Mouse (Mus musculus): ENCODE data around the gene Ddo. TPM values are rescaled to one million over a fixed set of nuclear protein-coding genes. Genes with fewer than 3 reads are reported as not detected.

Gene Ddo
- polyA plus RNA-seq, 1 experiment from 2014 or later: 4.8 TPM

- CTCF ChIA-PET: no interaction called here
Observed at GRCm38 (mm10) chr10:40713018-40713608, 83.3 kb downstream of the Ddo start.

GRCm38 (mm10) chr10:40713829-40714228 lies 84.0 kb downstream of the Ddo start:
- ATAC-seq (no peak), DNase-seq (ENCODE audit: low read depth, low spot score) (no peak)
- no peak for TF ChIP-seq CTCF (IDR thresholded peaks at IDR 0.05)
- ChIA-PET CTCF (no interaction called here), POLR2A (no interaction called here)
- H3K27me3 ChIP-seq: no peaks in the 10 kb centered on the region
- in situ Hi-C loops (cut with MboI; ENCODE audit: low pct_unique_long_range_greater_than_20kb): no loop called here

More at GRCm38 (mm10) chr10:40713018-40713608, 83.3 kb downstream of the Ddo start:
- in situ Hi-C loops (cut with MboI; ENCODE audit: low pct_unique_long_range_greater_than_20kb): no loop called here
- no peak for TF ChIP-seq CTCF (IDR thresholded peaks at IDR 0.05)
- POLR2A ChIA-PET: no interaction called here
- H3K27me3 ChIP-seq: no peaks in the 10 kb centered on the region
- ATAC-seq (peak; percentile 44), DNase-seq (ENCODE audit: low read depth, low spot score) (peak; percentile 39)

GRCm38 (mm10) chr10:40715151-40715550 lies 85.3 kb downstream of the Ddo start:
- no peak for TF ChIP-seq CTCF (IDR thresholded peaks at IDR 0.05)
- DNase-seq (ENCODE audit: low read depth, low spot score): no peak
- ChIA-PET CTCF (no interaction called here), POLR2A (no interaction called here)
- ATAC-seq: no peak
- in situ Hi-C loops (cut with MboI; ENCODE audit: low pct_unique_long_range_greater_than_20kb): no loop called here
- no peaks in the 10 kb centered on the region for H3K27me3 ChIP-seq

GRCm38 (mm10) chr10:40716296-40716695 lies 86.5 kb downstream of the Ddo start:
- POLR2A ChIA-PET: no interaction called here
- CTCF ChIA-PET: no interaction called here
- no peak for DNase-seq (ENCODE audit: low read depth, low spot score)
- TF ChIP-seq CTCF (IDR thresholded peaks at IDR 0.05): no peak
- no peaks in the 10 kb centered on the region for H3K27me3 ChIP-seq
- ATAC-seq: no peak
- in situ Hi-C loops (cut with MboI; ENCODE audit: low pct_unique_long_range_greater_than_20kb): no loop called here

GRCm38 (mm10) chr10:40716713-40717112 lies 86.9 kb downstream of the Ddo start:
- in situ Hi-C loops (cut with MboI; ENCODE audit: low pct_unique_long_range_greater_than_20kb): no loop called here
- POLR2A ChIA-PET: no interaction called here
- H3K27me3 ChIP-seq: no peaks in the 10 kb centered on the region
- TF ChIP-seq CTCF (IDR thresholded peaks at IDR 0.05): no peak
- DNase-seq (ENCODE audit: low read depth, low spot score) (no peak), ATAC-seq (no peak)
- CTCF ChIA-PET: no interaction called here

- no peaks in the 10 kb centered on the region for H3K27me3 ChIP-seq
- ChIA-PET POLR2A (interaction anchor here (1.1 kb wide), 1 partner anchor 21 kb away, joined by 3 read pairs; no protein-coding TSS in a partner anchor), CTCF (interaction anchor here (0.9 to 1.2 kb wide), 2 partner anchors 11 to 15 kb away, joined by 3 to 4 read pairs; no protein-coding TSS in a partner anchor)
- no peak for TF ChIP-seq CTCF (IDR thresholded peaks at IDR 0.05)
- DNase-seq (ENCODE audit: low read depth, low spot score): no peak
- in situ Hi-C loops (cut with MboI; ENCODE audit: low pct_unique_long_range_greater_than_20kb): no loop called here
- ATAC-seq: no peak
Observed at GRCm38 (mm10) chr10:40718362-40718761, 88.6 kb downstream of the Ddo start.

- no peak for DNase-seq (ENCODE audit: low read depth, low spot score)
- in situ Hi-C loops (cut with MboI; ENCODE audit: low pct_unique_long_range_greater_than_20kb): no loop called here
- CTCF ChIA-PET: interaction anchor here (1.2 kb wide), 1 partner anchor 15 kb away, joined by 3 read pairs; no protein-coding TSS in a partner anchor
- no peaks in the 10 kb centered on the region for H3K27me3 ChIP-seq
- no peak for TF ChIP-seq CTCF (IDR thresholded peaks at IDR 0.05)
- ATAC-seq: no peak
- POLR2A ChIA-PET: interaction anchor here (1.1 kb wide), 1 partner anchor 22 kb away, joined by 3 read pairs; no protein-coding TSS in a partner anchor
Observed at GRCm38 (mm10) chr10:40719062-40719461, 89.3 kb downstream of the Ddo start.

GRCm38 (mm10) chr10:40720883-40721282 lies 91.1 kb downstream of the Ddo start:
- no peak for ATAC-seq

GRCm38 (mm10) chr10:40724342-40724741 lies 94.5 kb downstream of the Ddo start:
- in situ Hi-C loops (cut with MboI; ENCODE audit: low pct_unique_long_range_greater_than_20kb): no loop called here
- no peak for TF ChIP-seq CTCF (IDR thresholded peaks at IDR 0.05)
- H3K27me3 ChIP-seq: no peaks in the 10 kb centered on the region
- DNase-seq (ENCODE audit: low read depth, low spot score): no peak
- ChIA-PET POLR2A (interaction anchor here (0.6 kb wide), 1 partner anchor 977 kb away, joined by 6 read pairs; no protein-coding TSS in a partner anchor), CTCF (no interaction called here)
- ATAC-seq: no peak

More at GRCm38 (mm10) chr10:40720883-40721282, 91.1 kb downstream of the Ddo start:
- ChIA-PET POLR2A (no interaction called here), CTCF (interaction anchor here (0.7 kb wide), 1 partner anchor 9 kb away, joined by 3 read pairs; no protein-coding TSS in a partner anchor)
- no peaks in the 10 kb centered on the region for H3K27me3 ChIP-seq
- no peak for TF ChIP-seq CTCF (IDR thresholded peaks at IDR 0.05)
- in situ Hi-C loops (cut with MboI; ENCODE audit: low pct_unique_long_range_greater_than_20kb): no loop called here
- DNase-seq (ENCODE audit: low read depth, low spot score): no peak

- DNase-seq (ENCODE audit: low read depth, low spot score) (no peak), ATAC-seq (no peak)
- no peak for TF ChIP-seq CTCF (IDR thresholded peaks at IDR 0.05)
Observed at GRCm38 (mm10) chr10:40725066-40725465, 95.3 kb downstream of the Ddo start.

GRCm38 (mm10) chr10:40725471-40725870 lies 95.7 kb downstream of the Ddo start:
- ATAC-seq (no peak), DNase-seq (ENCODE audit: low read depth, low spot score) (no peak)
- in situ Hi-C loops (cut with MboI; ENCODE audit: low pct_unique_long_range_greater_than_20kb): no loop called here
- no peak for TF ChIP-seq CTCF (IDR thresholded peaks at IDR 0.05)
- no peaks in the 10 kb centered on the region for H3K27me3 ChIP-seq
- CTCF ChIA-PET: no interaction called here
- POLR2A ChIA-PET: interaction anchor here (0.6 kb wide), 1 partner anchor 1377 kb away, joined by 3 read pairs; no protein-coding TSS in a partner anchor

More at GRCm38 (mm10) chr10:40725066-40725465, 95.3 kb downstream of the Ddo start:
- in situ Hi-C loops (cut with MboI; ENCODE audit: low pct_unique_long_range_greater_than_20kb): no loop called here
- CTCF ChIA-PET: no interaction called here
- H3K27me3 ChIP-seq: no peaks in the 10 kb centered on the region
- POLR2A ChIA-PET: no interaction called here

All from Patski (cell line).